Mouse (Mus musculus) B cell, adult 2 months (primary cell): ENCODE measurements around the gene Cacna1g.

ENCODE experiments used
- DNase-seq, 2 experiments: peaks; one replicate each; pipeline ENCODE4 v3.0.0; 2022

Gene Cacna1g

GRCm38 (mm10) chr11:94477651-94478050, 3.7 kb upstream of the Cacna1g start:
- no peak for DNase-seq

GRCm38 (mm10) chr11:94475722-94476121, 1.7 kb upstream of the Cacna1g start:
- no peak for DNase-seq

GRCm38 (mm10) chr11:94474544-94474910, 529 bp upstream of the Cacna1g start:
- DNase-seq: no peak

GRCm38 (mm10) chr11:94472916-94473706, 887 bp downstream of the Cacna1g start:
- peak; percentile 13 to 18 for DNase-seq

GRCm38 (mm10) chr11:94472585-94472915, 1.4 kb downstream of the Cacna1g start:
- DNase-seq: peak in 1 of 2 experiments; percentile 7

GRCm38 (mm10) chr11:94471740-94472584, 2.0 kb downstream of the Cacna1g start:
- no peak for DNase-seq

- no peak for DNase-seq
Measured at GRCm38 (mm10) chr11:94470391-94470790, 3.6 kb downstream of the Cacna1g start.

- no peak for DNase-seq
Measured at GRCm38 (mm10) chr11:94469136-94470064, 4.6 kb downstream of the Cacna1g start.

- no peak for DNase-seq
Measured at GRCm38 (mm10) chr11:94468582-94469064, 5.4 kb downstream of the Cacna1g start.

- no peak for DNase-seq
Measured at GRCm38 (mm10) chr11:94466333-94466855, 7.6 kb downstream of the Cacna1g start.

GRCm38 (mm10) chr11:94464170-94464569, 9.8 kb downstream of the Cacna1g start:
- DNase-seq: no peak

- DNase-seq: no peak
Measured at GRCm38 (mm10) chr11:94461856-94462255, 12.1 kb downstream of the Cacna1g start.

- no peak for DNase-seq
Measured at GRCm38 (mm10) chr11:94457001-94457400, 17.0 kb downstream of the Cacna1g start.

- DNase-seq: no peak
Measured at GRCm38 (mm10) chr11:94456347-94456746, 17.7 kb downstream of the Cacna1g start.

GRCm38 (mm10) chr11:94455161-94455820, 18.7 kb downstream of the Cacna1g start:
- no peak for DNase-seq

GRCm38 (mm10) chr11:94454756-94455155, 19.2 kb downstream of the Cacna1g start:
- no peak for DNase-seq

- no peak for DNase-seq
Measured at GRCm38 (mm10) chr11:94451091-94451773, 22.8 kb downstream of the Cacna1g start.

- no peak for DNase-seq
Measured at GRCm38 (mm10) chr11:94449886-94450285, 24.1 kb downstream of the Cacna1g start.

GRCm38 (mm10) chr11:94449239-94449638, 24.8 kb downstream of the Cacna1g start:
- no peak for DNase-seq

- DNase-seq: no peak
Measured at GRCm38 (mm10) chr11:94447017-94447416, 27.0 kb downstream of the Cacna1g start.

- no peak for DNase-seq
Measured at GRCm38 (mm10) chr11:94445300-94445699, 28.7 kb downstream of the Cacna1g start.
